Mouse (Mus musculus) lung, postnatal 0 days (tissue): ENCODE measurements around the gene Ube2s.

Experiments used
- CTCF ChIP-seq: IDR thresholded peaks from 2 replicates; pipeline ENCODE4 v1.5.1; 2016; ENCODE audit warnings: antibody characterized with exemption, mild to moderate bottlenecking
- EP300 ChIP-seq: IDR thresholded peaks from 2 replicates; pipeline ENCODE4 v1.6.1; 2016; ENCODE audit warnings: antibody characterized with exemption, mild to moderate bottlenecking, control low read depth

DNA sequence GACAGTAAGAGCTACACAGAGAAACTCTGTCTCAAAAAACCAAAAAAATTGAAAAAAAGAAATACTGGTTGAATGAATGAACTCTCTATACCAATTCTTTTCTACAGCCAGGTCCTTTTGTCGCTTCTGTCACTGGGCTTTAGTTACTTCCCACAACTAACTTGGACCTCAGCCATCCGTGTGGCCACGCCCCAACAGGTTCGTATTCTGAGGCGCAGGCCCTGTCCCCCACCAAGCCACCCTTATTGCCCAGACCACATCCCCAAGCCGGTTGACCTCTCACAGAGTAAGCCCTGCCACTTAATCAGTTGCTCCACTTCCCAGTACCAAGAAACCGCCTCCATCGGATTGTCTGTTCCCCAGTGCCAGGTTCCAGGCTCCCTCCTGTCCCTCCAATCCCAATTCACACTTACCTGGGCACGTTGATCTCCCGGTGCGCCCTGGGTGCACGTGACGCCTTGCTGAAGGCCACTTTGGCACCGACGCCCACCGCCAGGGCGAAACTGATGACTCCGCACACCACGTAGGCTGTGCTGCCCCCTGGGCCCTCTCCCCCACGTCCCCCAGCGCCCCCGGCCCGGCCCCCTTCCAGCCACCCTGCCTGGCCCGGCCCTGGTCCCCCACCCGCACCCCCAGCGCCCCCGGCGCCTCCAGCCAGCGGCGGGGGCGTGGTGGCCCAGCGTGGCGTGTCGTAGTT lies 23.4 kb upstream of the Ube2s start:
- TF ChIP-seq CTCF, result no peak
- TF ChIP-seq EP300, result no peak
